Mouse (Mus musculus): Measurements from ENCODE around the gene Tbl1xr1. TPM values are rescaled to one million over a fixed set of nuclear protein-coding genes. Genes with fewer than 3 reads are reported as not detected.

Tbl1xr1 gene
- polyA plus RNA-seq, 1 experiment from 2014 or later, result 28.0 TPM

- WGBS, result under 1% methylated on average over 57 of the region's 70 CpGs
- Histone ChIP-seq H3K9me3 (no peaks in the 10 kb centered on the region), H3K9ac (peak overlapping the region; percentile 87), H3K36me3 (peaks cover 8% of the 10 kb centered on the region; the same call in 1 of the 2 replicates), H3K27ac (peak overlapping the region; percentile 90), H3K4me2 (replicated peaks) (peak overlapping the region; percentile 68), H3K4me1 (peaks cover 27% of the 10 kb centered on the region), H3K4me3 (peak overlapping the region; percentile 90), H3K27me3 (no peaks in the 10 kb centered on the region)
- peak; percentile 88 for ATAC-seq (ENCODE audit: low FRiP score, low read depth)
Measured at GRCm38 (mm10) chr3:22075887-22076560, 428 bp upstream of the Tbl1xr1 start.

- Histone ChIP-seq H3K4me1 (peaks cover 34% of the 10 kb centered on the region), H3K27ac (peak overlapping the region; percentile 99), H3K9me3 (no peaks in the 10 kb centered on the region), H3K36me3 (peaks cover 8% of the 10 kb centered on the region; the same call in 1 of the 2 replicates), H3K4me3 (peak overlapping the region; percentile 90), H3K4me2 (replicated peaks) (peak overlapping the region; percentile 63), H3K27me3 (no peaks in the 10 kb centered on the region), H3K9ac (peak overlapping the region; percentile 96)
- WGBS, result under 1% methylated on average over 61 of the region's 64 CpGs
- ATAC-seq (ENCODE audit: low FRiP score, low read depth), result peak; percentile 54
Measured at GRCm38 (mm10) chr3:22076936-22077656, 644 bp downstream of the Tbl1xr1 start.

GRCm38 (mm10) chr3:22077657-22078475, 1.4 kb downstream of the Tbl1xr1 start:
- peak overlapping the region; percentile 63 for H3K4me2 ChIP-seq (replicated peaks)
- ATAC-seq (ENCODE audit: low FRiP score, low read depth), result no peak
- H3K9me3 ChIP-seq, result no peaks in the 10 kb centered on the region
- 2% methylated on average over 9 of the region's 9 CpGs for WGBS
- H3K9ac ChIP-seq, result peak overlapping the region; percentile 96
- peaks cover 34% of the 10 kb centered on the region for H3K4me1 ChIP-seq
- peak overlapping the region; percentile 99 for H3K27ac ChIP-seq
- peak overlapping the region; percentile 90 for H3K4me3 ChIP-seq
- no peaks in the 10 kb centered on the region for H3K27me3 ChIP-seq
- H3K36me3 ChIP-seq, result peaks cover 8% of the 10 kb centered on the region; the same call in 1 of the 2 replicates

GRCm38 (mm10) chr3:22078529-22078928, 2.1 kb downstream of the Tbl1xr1 start:
- Histone ChIP-seq H3K27ac (no peak overlapping the region), H3K4me2 (replicated peaks) (peak overlapping the region; percentile 63), H3K4me3 (peak overlapping the region; percentile 90), H3K9ac (peak overlapping the region; percentile 96; the same call in 1 of the 2 replicates), H3K9me3 (no peaks in the 10 kb centered on the region), H3K36me3 (peaks cover 8% of the 10 kb centered on the region; the same call in 1 of the 2 replicates), H3K27me3 (no peaks in the 10 kb centered on the region), H3K4me1 (peaks cover 34% of the 10 kb centered on the region)
- ATAC-seq (ENCODE audit: low FRiP score, low read depth), result no peak
- WGBS, result 46% methylated on average over 3 of the region's 3 CpGs

- H3K4me3 ChIP-seq, result no peak overlapping the region
Measured at GRCm38 (mm10) chr3:22081869-22082268, 5.4 kb downstream of the Tbl1xr1 start.

GRCm38 (mm10) chr3:22082823-22083222, 6.4 kb downstream of the Tbl1xr1 start:
- no peaks in the 10 kb centered on the region for H3K27me3 ChIP-seq
- no peaks in the 10 kb centered on the region for H3K9me3 ChIP-seq
- WGBS, result 88% methylated on average over 4 of the region's 4 CpGs
- no peak overlapping the region for H3K4me3 ChIP-seq
- H3K27ac ChIP-seq, result no peak overlapping the region
- H3K9ac ChIP-seq, result no peak overlapping the region
- H3K36me3 ChIP-seq, result peaks cover 8% of the 10 kb centered on the region; the same call in 1 of the 2 replicates
- peaks cover 37% of the 10 kb centered on the region for H3K4me1 ChIP-seq
- H3K4me2 ChIP-seq (replicated peaks), result no peak overlapping the region
- ATAC-seq (ENCODE audit: low FRiP score, low read depth), result no peak

More at GRCm38 (mm10) chr3:22081869-22082268, 5.4 kb downstream of the Tbl1xr1 start:
- H3K9ac ChIP-seq, result no peak overlapping the region
- peaks cover 8% of the 10 kb centered on the region; the same call in 1 of the 2 replicates for H3K36me3 ChIP-seq
- ATAC-seq (ENCODE audit: low FRiP score, low read depth), result no peak
- 88% methylated on average over 4 of the region's 4 CpGs for WGBS
- H3K27me3 ChIP-seq, result no peaks in the 10 kb centered on the region
- H3K27ac ChIP-seq, result no peak overlapping the region
- H3K9me3 ChIP-seq, result no peaks in the 10 kb centered on the region
- H3K4me2 ChIP-seq (replicated peaks), result no peak overlapping the region
- H3K4me1 ChIP-seq, result peaks cover 37% of the 10 kb centered on the region

GRCm38 (mm10) chr3:22084222-22084996, 8.0 kb downstream of the Tbl1xr1 start:
- Histone ChIP-seq H3K4me1 (peaks cover 26% of the 10 kb centered on the region), H3K27me3 (no peaks in the 10 kb centered on the region), H3K4me2 (replicated peaks) (no peak overlapping the region), H3K9me3 (no peaks in the 10 kb centered on the region), H3K4me3 (no peak overlapping the region), H3K36me3 (peaks cover 2% of the 10 kb centered on the region; the same call in 1 of the 2 replicates), H3K9ac (no peak overlapping the region), H3K27ac (no peak overlapping the region)
- ATAC-seq (ENCODE audit: low FRiP score, low read depth), result no peak
- WGBS, result 72% methylated on average over 10 of the region's 10 CpGs

GRCm38 (mm10) chr3:22089825-22090224, 13.4 kb downstream of the Tbl1xr1 start:
- WGBS, result 80% methylated on average over 3 of the region's 3 CpGs
- no peak overlapping the region for H3K9ac ChIP-seq
- H3K27me3 ChIP-seq, result no peaks in the 10 kb centered on the region
- H3K9me3 ChIP-seq, result no peaks in the 10 kb centered on the region
- no peak overlapping the region for H3K4me2 ChIP-seq (replicated peaks)
- peak overlapping the region; percentile 53; the same call in 1 of the 2 replicates for H3K27ac ChIP-seq
- H3K4me3 ChIP-seq, result no peak overlapping the region
- H3K36me3 ChIP-seq, result no peaks in the 10 kb centered on the region; the same call in 1 of the 2 replicates
- peaks cover 40% of the 10 kb centered on the region for H3K4me1 ChIP-seq
- no peak for ATAC-seq (ENCODE audit: low FRiP score, low read depth)

- Histone ChIP-seq H3K4me1 (peaks cover 37% of the 10 kb centered on the region), H3K9me3 (no peaks in the 10 kb centered on the region), H3K9ac (no peak overlapping the region), H3K4me3 (no peak overlapping the region), H3K36me3 (no peaks in the 10 kb centered on the region; the same call in 1 of the 2 replicates), H3K27me3 (no peaks in the 10 kb centered on the region), H3K27ac (no peak overlapping the region; the same call in 1 of the 2 replicates), H3K4me2 (replicated peaks) (no peak overlapping the region)
- WGBS, result 66% methylated on average over 8 of the region's 8 CpGs
- ATAC-seq (ENCODE audit: low FRiP score, low read depth), result no peak; the same call in 1 of the 2 replicates
Measured at GRCm38 (mm10) chr3:22090431-22091265, 14.2 kb downstream of the Tbl1xr1 start.

- Histone ChIP-seq H3K4me2 (replicated peaks) (no peak overlapping the region), H3K27me3 (no peaks in the 10 kb centered on the region), H3K36me3 (no peaks in the 10 kb centered on the region; the same call in 1 of the 2 replicates), H3K27ac (no peak overlapping the region; the same call in 1 of the 2 replicates), H3K9ac (no peak overlapping the region), H3K4me1 (peaks cover 37% of the 10 kb centered on the region), H3K9me3 (no peaks in the 10 kb centered on the region), H3K4me3 (no peak overlapping the region)
- no peak for ATAC-seq (ENCODE audit: low FRiP score, low read depth)
- 51% methylated on average over 3 of the region's 3 CpGs for WGBS
Measured at GRCm38 (mm10) chr3:22091266-22091550, 14.8 kb downstream of the Tbl1xr1 start.

Measured in limb, embryonic 13.5 days (tissue).